Mouse (Mus musculus): ENCODE measurements at regions not wholly inside any gene's neighbourhood (a gene's known extent, or its start where the extent isn't known, plus 50 kb on each side); places are given as distances from the start of the nearest gene placed in this dataset.

- TF ChIP-seq CTCF (IDR thresholded peaks at IDR 0.05; ENCODE audit: borderline replicate concordance, extremely low read depth, insufficient read depth, insufficient read length) (no peak), POLR2A (IDR thresholded peaks at IDR 0.05; ENCODE audit: borderline replicate concordance, extremely low read depth, insufficient read depth, insufficient read length, poor library complexity, severe bottlenecking) (no peak)
Observed at GRCm38 (mm10) chr12:25281438-25281837, 184.5 kb upstream of the Id2 start.
